Mouse (Mus musculus) ovary, adult 2 months (tissue): ENCODE data around the gene Slc25a5. TPM values are rescaled to one million over a fixed set of nuclear protein-coding genes. Genes with fewer than 3 reads are reported as not detected.

ENCODE experiments used
- polyA plus RNA-seq: library from polyadenylated mRNA; depleted of rRNA; stranded (reverse); fragments of >200 nt; gene quantifications from 2 replicates; pipeline ENCODE4 v1.2.3, GENCODE M21; 2012; rRNA removed

The Slc25a5 gene
- 476 and 582 TPM in 2 replicates for polyA plus RNA-seq

GRCm38 (mm10) chrX:36795424-36796162 is at the start of gene Slc25a5:
Gene Slc25a5, plus strand, starts transcription at chrX:36795651.

Other genes with a start within 250 kb of the Slc25a5 start
- gene Pgrmc1, start 197.4 kb upstream of the Slc25a5 start, polyA plus RNA-seq: 162 and 221 TPM in 2 replicates
- gene Akap17b, start 150.3 kb upstream of the Slc25a5 start, polyA plus RNA-seq: 0.79 and 0.80 TPM in 2 replicates
- gene Slc25a43, start 52.0 kb upstream of the Slc25a5 start, polyA plus RNA-seq: 4.0 and 6.0 TPM in 2 replicates
- gene Ube2a, start 78.2 kb downstream of the Slc25a5 start, polyA plus RNA-seq: 22.4 and 26.1 TPM in 2 replicates
- gene C330007P06Rik, start 78.5 kb downstream of the Slc25a5 start, polyA plus RNA-seq: 9.7 and 18.1 TPM in 2 replicates
- gene Nkrf, start 107.2 kb downstream of the Slc25a5 start, polyA plus RNA-seq: 0.24 and 0.50 TPM in 2 replicates
- gene Sept6, start 196.1 kb downstream of the Slc25a5 start, polyA plus RNA-seq: 10.3 and 17.7 TPM in 2 replicates